Mouse (Mus musculus) Patski (cell line): ENCODE data around the gene Psmg4. TPM values are rescaled to one million over a fixed set of nuclear protein-coding genes. Genes with fewer than 3 reads are reported as not detected.

ENCODE experiments used
- ATAC-seq: fragments of 100-300 bp; one replicate; pipeline ENCODE4 v1.8.0; 2021
- CTCF ChIA-PET: fragments of 350-600 bp; sonication (Branson Sonifier 250); formaldehyde crosslinking; loops from one replicate; lab custom pipeline; 2022; ENCODE audit warnings: inconsistent platforms; lab: Charles Lee
- POLR2A ChIA-PET: fragments of 350-600 bp; sonication (Branson Sonifier 250); formaldehyde crosslinking; loops from one replicate; lab custom pipeline; 2022; ENCODE audit warnings: antibody characterized with exemption, inconsistent platforms; lab: Charles Lee
- DNase-seq: peaks from one replicate; pipeline ENCODE4 v3.0.0-alpha.2; 2011; ENCODE audit warnings: low read depth, low spot score
- H3K27me3 ChIP-seq: fragments of 371-371 bp; one replicate; pipeline ENCODE4 v1.5.1; 2021
- CTCF ChIP-seq: fragments of 100-300 bp; IDR thresholded peaks from one replicate; pipeline ENCODE4 v1.5.1; 2021
- in situ Hi-C: fragments of 300-500 bp; cut with MboI; formaldehyde crosslinking; loops from 3 replicates; pipeline ENCODE4 v1.11.1; 2018; ENCODE audit warnings: low pct_unique_long_range_greater_than_20kb, mixed read lengths
- polyA plus RNA-seq: library from polyadenylated mRNA; unstranded; gene quantifications from one replicate; pipeline ENCODE4 v1.2.3, GENCODE M21; 2021

Gene Psmg4
- polyA plus RNA-seq, result 36.6 TPM

DNA sequence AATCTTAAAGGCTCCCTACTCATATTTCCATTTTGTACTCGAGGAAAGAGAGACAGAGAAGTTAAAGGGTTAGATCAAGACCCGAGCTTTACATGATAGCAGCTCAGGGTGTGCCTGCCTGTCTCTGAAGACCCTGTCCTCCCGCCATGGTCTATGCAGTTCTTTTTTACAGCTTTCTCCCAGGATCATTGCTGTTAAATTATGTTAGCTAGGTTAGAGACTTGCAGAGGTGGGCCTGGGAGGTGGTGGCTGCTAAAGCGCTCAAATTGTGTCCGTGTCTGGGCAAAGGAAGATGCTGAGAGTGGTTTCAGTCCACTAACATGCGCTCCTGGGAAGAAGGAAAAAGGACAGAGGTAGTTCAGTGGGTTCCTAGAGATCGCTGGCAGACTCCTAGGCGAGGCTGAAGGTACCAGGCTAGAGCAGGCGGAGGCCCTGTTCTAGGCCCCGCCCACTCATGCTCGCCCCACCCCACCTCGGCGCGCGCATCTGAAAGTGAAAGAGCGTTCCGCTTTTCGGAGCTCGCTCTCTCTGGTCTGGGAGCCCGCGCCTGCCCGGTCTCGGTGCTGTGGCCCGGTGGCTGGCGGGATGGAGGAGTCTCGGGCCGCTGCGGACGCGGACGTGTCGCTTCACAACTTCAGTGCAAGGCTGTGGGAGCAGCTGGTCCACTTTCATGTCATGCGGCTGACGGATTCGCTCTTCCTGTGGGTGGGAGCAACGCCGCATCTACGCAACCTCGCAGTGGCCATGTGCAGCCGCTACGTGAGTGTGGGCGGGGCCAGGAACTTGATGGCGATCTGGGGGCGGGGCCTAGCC is at the start of gene Psmg4:
Gene Psmg4, plus strand, starts transcription at position 474 of the 813 bp plus-strand sequence.
- H3K27me3 ChIP-seq, result no peaks in the 10 kb centered on the region
- ATAC-seq (peak; percentile 92), DNase-seq (peak; percentile 47)
- ChIA-PET POLR2A (interaction anchor here (0.8 to 1.3 kb wide), 3 partner anchors 13 to 126 kb away, joined by 3 read pairs; partner anchors contain the start of gene Bphl), CTCF (interaction anchor here (1.2 to 1.3 kb wide), 2 partner anchors 117 to 167 kb away, joined by 3 to 5 read pairs; no protein-coding TSS in a partner anchor)
- in situ Hi-C loops, result no loop called here
- TF ChIP-seq CTCF, result no peak

DNA sequence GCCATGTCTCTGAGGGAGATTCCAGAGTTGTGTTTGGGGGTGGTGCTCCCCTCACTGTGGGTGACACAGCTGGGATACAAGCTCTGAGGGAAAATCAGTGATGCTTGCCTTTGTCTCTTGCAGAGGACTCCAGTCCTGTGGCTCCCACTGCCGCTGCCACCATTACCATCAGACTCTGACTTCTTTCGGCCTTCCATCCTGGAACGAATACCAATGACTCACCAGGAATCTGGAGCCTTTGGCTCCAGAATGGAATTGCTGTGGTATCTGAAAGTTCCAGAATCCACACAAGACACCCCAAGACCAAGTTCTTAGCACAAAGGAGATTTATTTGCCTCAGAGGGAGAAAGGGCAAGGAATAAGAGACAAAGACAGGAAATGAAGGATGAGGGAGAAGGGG is 49.7 kb upstream of the Psmg4 start:
- ATAC-seq (no peak), DNase-seq (peak; percentile 43)
- POLR2A ChIA-PET, result no interaction called here
- no peaks in the 10 kb centered on the region for H3K27me3 ChIP-seq
- in situ Hi-C loops, result no loop called here
- CTCF ChIA-PET, result interaction anchor here (0.8 to 1.8 kb wide), 3 partner anchors 10 to 41 kb away, joined by 3 to 6 read pairs (median 3); no protein-coding TSS in a partner anchor
- TF ChIP-seq CTCF, result no peak

DNA sequence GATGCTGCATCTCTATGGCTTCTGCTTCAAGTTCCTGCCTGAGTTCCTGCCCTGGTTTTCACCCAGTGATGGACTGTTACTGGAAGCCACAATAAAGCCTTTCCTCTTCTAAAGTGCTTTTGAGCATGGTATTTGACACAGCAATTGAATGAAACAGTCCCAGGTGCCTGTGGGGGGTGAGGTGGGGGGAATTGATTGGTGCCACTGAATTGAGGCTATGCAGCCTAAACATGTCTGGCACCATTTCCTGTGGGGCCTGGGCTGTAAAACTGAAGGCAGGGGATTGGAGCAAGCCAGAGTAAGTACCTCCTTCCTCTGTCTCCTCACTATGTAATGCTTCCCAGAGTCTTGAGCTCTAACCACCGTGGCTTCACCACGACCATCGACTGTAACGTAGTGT is 48.1 kb upstream of the Psmg4 start:
- no peak for DNase-seq
- in situ Hi-C loops, result no loop called here
- TF ChIP-seq CTCF, result no peak
- H3K27me3 ChIP-seq, result no peaks in the 10 kb centered on the region
- CTCF ChIA-PET, result interaction anchor here (2.1 kb wide), 1 partner anchor 14 kb away, joined by 5 read pairs; no protein-coding TSS in a partner anchor
- POLR2A ChIA-PET, result no interaction called here
- no peak for ATAC-seq

DNA sequence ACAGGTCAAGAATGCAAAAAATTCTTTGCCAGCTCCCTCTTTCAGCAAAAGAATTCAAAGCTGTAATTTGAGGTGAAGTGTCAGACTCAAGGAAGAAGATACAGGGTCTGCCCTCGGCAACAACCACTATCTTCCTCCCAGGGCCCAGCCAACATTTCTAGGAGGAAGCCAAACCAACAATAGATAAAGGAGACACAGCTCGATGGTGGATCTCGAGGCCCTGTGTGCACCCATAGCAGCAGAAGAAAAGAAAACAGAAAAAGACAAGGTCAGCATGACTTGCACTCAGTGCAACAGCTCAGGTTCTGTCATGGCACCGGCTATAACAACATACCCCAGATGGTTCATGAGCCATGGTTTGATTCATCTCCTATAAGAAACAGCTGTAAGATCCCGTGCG is 46.3 kb upstream of the Psmg4 start:
- no peak for DNase-seq
- ATAC-seq, result no peak
- no peaks in the 10 kb centered on the region for H3K27me3 ChIP-seq
- ChIA-PET POLR2A (no interaction called here), CTCF (interaction anchor here (2.1 kb wide), 1 partner anchor 12 kb away, joined by 5 read pairs; no protein-coding TSS in a partner anchor)
- in situ Hi-C loops, result no loop called here
- TF ChIP-seq CTCF, result no peak

DNA sequence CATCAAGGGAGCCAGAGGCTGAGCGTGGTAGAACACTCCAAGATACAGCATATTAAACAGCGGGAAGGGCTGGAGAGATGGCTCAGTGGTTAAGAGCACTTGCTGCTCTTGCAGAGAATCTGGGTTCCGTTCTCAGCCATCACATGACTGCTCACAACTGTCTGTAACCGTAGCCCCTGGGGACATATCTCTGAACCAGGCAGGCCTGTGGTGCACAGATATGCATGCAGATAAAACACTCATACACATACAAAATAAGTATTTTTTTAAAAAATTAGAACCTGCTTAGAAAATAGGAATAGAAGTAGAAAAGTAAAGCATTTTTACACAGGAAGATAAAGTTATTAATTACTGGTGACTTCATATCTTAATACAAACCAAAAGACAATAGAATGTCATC is 43.9 kb upstream of the Psmg4 start:
- TF ChIP-seq CTCF, result no peak
- DNase-seq (no peak), ATAC-seq (no peak)
- H3K27me3 ChIP-seq, result no peaks in the 10 kb centered on the region
- ChIA-PET CTCF (no interaction called here), POLR2A (no interaction called here)
- in situ Hi-C loops, result no loop called here

DNA sequence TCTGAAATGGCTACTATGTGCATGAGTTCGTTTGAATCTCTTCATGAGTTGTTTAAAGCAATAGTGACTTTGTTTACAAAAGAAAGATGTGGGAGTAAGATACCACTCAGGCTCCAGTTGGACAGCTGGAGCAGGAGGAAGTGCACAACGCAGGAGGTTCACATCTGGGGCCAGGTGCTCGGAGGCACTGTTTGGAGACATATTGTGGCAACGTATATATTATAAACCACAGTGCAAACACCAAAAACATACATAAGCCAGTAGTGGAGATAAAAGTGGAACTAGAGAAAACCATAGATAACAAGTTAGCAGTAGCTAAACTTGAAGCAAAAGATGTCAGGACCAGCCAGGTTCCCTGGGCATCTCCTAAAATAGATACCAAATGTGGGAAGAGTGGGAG is 43.4 kb upstream of the Psmg4 start:
- in situ Hi-C loops, result no loop called here
- ATAC-seq, result no peak
- no peak for DNase-seq
- ChIA-PET CTCF (no interaction called here), POLR2A (no interaction called here)
- TF ChIP-seq CTCF, result no peak
- H3K27me3 ChIP-seq, result no peaks in the 10 kb centered on the region

DNA sequence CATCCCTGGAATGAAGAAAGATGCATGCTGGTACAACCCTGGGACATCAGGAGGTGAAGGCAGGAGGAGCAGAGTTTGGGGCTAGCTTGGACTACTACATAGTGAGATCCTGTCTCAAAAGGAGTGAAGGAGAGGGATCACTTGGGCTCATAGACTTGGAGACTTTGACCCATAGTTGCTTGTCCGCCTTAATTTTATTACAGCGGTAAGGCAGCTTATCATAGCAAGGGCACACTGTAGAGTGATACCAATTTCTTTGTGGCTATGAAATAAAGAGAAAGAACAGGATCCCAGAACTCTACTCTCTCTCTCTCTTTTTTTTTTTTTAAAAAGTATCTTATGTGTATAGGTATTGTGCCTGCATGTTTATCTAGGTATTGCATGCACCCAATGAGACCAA is 42.2 kb upstream of the Psmg4 start:
- DNase-seq, result no peak
- TF ChIP-seq CTCF, result no peak
- ChIA-PET CTCF (no interaction called here), POLR2A (no interaction called here)
- no peaks in the 10 kb centered on the region for H3K27me3 ChIP-seq
- ATAC-seq, result no peak
- in situ Hi-C loops, result no loop called here

DNA sequence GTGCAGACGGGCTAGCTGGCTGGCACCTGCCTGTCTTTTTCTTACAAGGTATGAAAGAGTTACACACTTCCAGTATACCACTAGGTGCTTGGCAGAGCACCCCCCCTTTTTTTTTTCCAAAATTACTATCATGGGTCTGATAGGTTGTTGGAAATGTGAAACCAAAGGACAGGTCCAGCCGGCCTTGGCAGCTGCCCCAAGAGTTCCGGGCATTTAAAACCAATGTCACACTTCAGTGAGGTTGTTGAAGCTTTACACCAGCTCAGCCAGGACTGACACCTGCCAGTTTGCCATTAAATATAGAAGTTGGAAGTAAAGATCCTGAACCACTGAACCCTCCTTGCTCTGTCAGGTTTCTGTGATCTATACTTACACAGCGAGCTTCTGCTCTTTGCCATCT is 37.1 kb upstream of the Psmg4 start:
- DNase-seq (no peak), ATAC-seq (no peak)
- POLR2A ChIA-PET, result no interaction called here
- in situ Hi-C loops, result no loop called here
- CTCF ChIA-PET, result interaction anchor here (1.0 to 1.2 kb wide), 4 partner anchors 12 to 81 kb away, joined by 3 read pairs; no protein-coding TSS in a partner anchor
- no peaks in the 10 kb centered on the region for H3K27me3 ChIP-seq
- TF ChIP-seq CTCF, result no peak

DNA sequence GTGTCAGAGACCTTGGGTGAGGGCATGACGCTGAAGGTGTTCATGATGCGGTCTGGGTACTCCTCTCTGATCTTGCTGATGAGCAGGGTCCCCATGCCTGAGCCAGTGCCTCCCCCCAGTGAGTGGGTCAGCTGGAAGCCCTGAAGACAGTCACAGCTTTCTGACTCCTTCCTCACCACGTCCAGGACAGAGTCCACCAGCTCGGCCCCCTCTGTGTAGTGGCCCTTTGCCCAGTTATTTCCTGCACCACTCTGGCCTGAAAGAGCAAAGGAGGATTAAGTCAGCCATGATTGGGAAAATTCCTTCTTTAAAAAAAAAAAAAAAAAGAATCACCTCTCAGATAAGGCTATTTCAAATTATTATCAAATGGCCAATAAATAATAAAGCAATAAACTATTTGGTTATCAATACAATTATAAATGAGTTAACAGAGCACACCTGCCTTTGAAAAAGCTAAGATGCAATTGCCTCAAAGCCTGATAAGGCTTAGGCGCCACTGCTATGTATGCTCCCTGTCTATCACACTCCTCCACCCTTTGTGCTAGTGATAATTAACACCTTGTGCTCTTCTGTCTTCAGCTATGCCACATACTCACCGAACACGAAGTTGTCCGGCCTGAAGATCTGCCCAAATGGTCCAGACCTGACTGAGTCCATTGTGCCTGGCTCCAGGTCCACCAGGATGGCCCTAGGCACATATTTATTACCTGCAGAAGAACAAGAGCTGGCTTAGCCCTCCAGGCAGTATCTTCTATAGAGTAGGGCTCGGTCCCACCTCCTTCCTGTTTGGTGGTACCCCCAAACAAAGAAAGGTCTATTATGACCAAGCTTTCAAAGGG is 34.3 kb upstream of the Psmg4 start:
- ChIA-PET CTCF (interaction anchor here (1.1 kb wide), 1 partner anchor 13 kb away, joined by 5 read pairs; no protein-coding TSS in a partner anchor), POLR2A (interaction anchor here (0.5 to 1.6 kb wide), 7 partner anchors 41 to 193 kb away, joined by 3 to 7 read pairs (median 3); no protein-coding TSS in a partner anchor)
- no peak for ATAC-seq
- TF ChIP-seq CTCF, result no peak
- DNase-seq, result no peak
- H3K27me3 ChIP-seq, result no peaks in the 10 kb centered on the region
- in situ Hi-C loops, result no loop called here

DNA sequence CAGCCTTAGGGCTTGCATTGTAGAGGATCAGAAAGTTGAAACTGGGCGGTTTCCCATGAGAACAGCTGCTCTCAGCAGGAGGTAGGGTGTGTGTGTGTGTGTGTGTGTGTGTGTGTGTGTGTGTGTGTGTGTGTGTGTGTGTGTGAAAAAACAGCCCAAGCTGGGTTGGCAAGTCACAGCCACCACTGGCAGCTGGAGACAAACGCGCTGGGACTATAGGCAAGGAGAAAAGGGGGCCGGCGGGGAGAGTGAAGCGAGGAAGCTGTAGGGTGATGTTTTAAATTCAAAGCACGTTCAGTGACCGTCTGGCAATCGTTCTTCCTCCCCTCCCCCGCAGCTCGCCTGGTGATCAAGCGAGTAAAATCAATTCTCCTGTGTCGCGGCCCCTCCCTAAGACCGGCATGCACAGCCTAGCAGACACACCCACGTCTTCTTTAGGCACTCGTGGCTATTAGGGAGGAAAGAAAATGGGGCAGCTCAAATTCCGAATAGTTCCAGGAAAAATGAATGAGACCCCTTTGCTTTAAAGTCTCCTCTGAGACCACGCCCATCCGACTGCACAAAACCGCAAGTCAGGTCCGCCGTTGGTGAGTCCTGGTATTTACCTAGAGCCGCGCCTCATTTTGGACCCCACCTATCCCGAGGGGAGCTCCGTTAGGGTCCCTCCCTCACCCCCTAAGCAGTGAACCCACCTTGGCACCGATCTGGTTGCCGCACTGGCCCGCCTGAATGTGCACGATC is 33.1 kb upstream of the Psmg4 start:
- no peak for TF ChIP-seq CTCF
- POLR2A ChIA-PET, result interaction anchor here (0.5 to 1.6 kb wide), 7 partner anchors 42 to 194 kb away, joined by 3 to 7 read pairs (median 4); no protein-coding TSS in a partner anchor
- in situ Hi-C loops, result no loop called here
- no peak for ATAC-seq
- no peaks in the 10 kb centered on the region for H3K27me3 ChIP-seq
- CTCF ChIA-PET, result interaction anchor here (0.6 kb wide), 1 partner anchor 91 kb away, joined by 3 read pairs; no protein-coding TSS in a partner anchor
- no peak for DNase-seq
